Mouse (Mus musculus) neural tube, embryonic 11.5 days (tissue): ENCODE data around the gene Gpm6b. TPM values are rescaled to one million over a fixed set of nuclear protein-coding genes. Genes with fewer than 3 reads are reported as not detected.

ENCODE experiments used
- ATAC-seq: fragments of 200-750 bp; cut with Nextera tagmentation; 2 replicates; pipeline ENCODE4 v1.8.0; 2017; ENCODE audit warnings: moderate number of reproducible peaks, mild to moderate bottlenecking, moderate TSS enrichment, moderate library complexity; ENCODE audit not compliant: insufficient read depth, low FRiP score, low TSS enrichment
- DNase-seq: peaks from one replicate; pipeline ENCODE4 v3.0.0-alpha.2; 2015; ENCODE audit warnings: low spot score
- H3K27ac ChIP-seq: fragments of 300-500 bp; sonication (generic); 2 replicates; pipeline ENCODE4 v1.5.1; 2014; ENCODE audit warnings: low read depth, mild to moderate bottlenecking, low read length
- H3K27me3 ChIP-seq: fragments of 300-500 bp; sonication (generic); 2 replicates; pipeline ENCODE4 v1.6.1; 2014; ENCODE audit warnings: mild to moderate bottlenecking, low read length, mixed read lengths; ENCODE audit not compliant: control insufficient read depth, insufficient read depth
- H3K36me3 ChIP-seq: fragments of 300-500 bp; sonication (generic); 2 replicates; pipeline ENCODE4 v1.6.1; 2014; ENCODE audit warnings: mild to moderate bottlenecking, low read length, moderate library complexity, mixed read lengths; ENCODE audit not compliant: control insufficient read depth, insufficient read depth
- H3K4me1 ChIP-seq: fragments of 300-500 bp; sonication (generic); 2 replicates; pipeline ENCODE4 v1.6.1; 2014; ENCODE audit warnings: low read length, mixed read lengths; ENCODE audit not compliant: control insufficient read depth, insufficient read depth
- H3K4me2 ChIP-seq: fragments of 300-500 bp; sonication (generic); 2 replicates; pipeline ENCODE4 v1.6.1; 2014; ENCODE audit warnings: low read depth, mild to moderate bottlenecking, moderate library complexity
- H3K4me3 ChIP-seq: fragments of 300-500 bp; sonication (generic); 2 replicates; pipeline ENCODE4 v1.5.1; 2014; ENCODE audit warnings: low read depth, low read length
- H3K9ac ChIP-seq: fragments of 300-500 bp; sonication (generic); 2 replicates; pipeline ENCODE4 v1.6.1; 2014; ENCODE audit warnings: mild to moderate bottlenecking, low read length
- H3K9me3 ChIP-seq: fragments of 300-500 bp; sonication (generic); 2 replicates; pipeline ENCODE4 v1.6.1; 2016; ENCODE audit warnings: low read length; ENCODE audit not compliant: control insufficient read depth
- WGBS: fragments of 180-500 bp; shearing (Covaris S2); extraction: QIAGEN DNeasy Blood & Tissue Kit; methylation state at CpG from one replicate; pipeline ENCODE4 v1.1.7; 2014; 5-methylcytosine and 5-hydroxymethylcytosine counted together
- polyA plus RNA-seq: library from polyadenylated mRNA; unstranded; fragments of >200 nt; fragmentation: Nextera tagmentation; extraction: Ambion mirVana; gene quantifications from 2 replicates; pipeline ENCODE4 v1.2.1, GENCODE M21; 2014

Gene Gpm6b
- polyA plus RNA-seq, 1 experiment from 2014 or later, result 112 TPM

DNA sequence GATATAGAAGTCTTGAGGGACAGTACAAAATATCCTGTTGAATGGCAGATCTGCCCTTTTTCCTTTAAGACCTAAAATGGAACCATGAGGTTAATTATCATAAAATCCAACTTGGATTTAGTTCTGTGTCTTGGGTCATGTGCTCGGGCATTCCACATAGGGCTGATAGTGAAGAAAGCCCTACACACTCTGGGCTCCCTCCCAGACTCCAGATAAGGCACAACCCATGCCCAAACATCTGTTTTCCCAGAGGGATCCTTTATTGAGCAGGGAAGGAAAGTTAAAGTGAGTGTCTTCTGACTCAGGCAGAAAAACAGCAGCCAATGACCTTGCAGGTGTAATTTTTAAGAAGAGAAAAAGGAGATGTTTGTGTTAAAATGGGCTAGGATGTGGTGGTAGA is 116.2 kb downstream of the Gpm6b start:
- ATAC-seq, result no peak
- Histone ChIP-seq H3K36me3 (no peaks in the 10 kb centered on the region), H3K27ac (no peak overlapping the region), H3K4me1 (no peaks in the 10 kb centered on the region), H3K4me3 (no peak overlapping the region), H3K27me3 (no peaks in the 10 kb centered on the region), H3K4me2 (no peak overlapping the region), H3K9ac (no peak overlapping the region), H3K9me3 (no peaks in the 10 kb centered on the region)
- no peak for DNase-seq
- WGBS, result 81% methylated on average over 1 of the region's 1 CpGs

DNA sequence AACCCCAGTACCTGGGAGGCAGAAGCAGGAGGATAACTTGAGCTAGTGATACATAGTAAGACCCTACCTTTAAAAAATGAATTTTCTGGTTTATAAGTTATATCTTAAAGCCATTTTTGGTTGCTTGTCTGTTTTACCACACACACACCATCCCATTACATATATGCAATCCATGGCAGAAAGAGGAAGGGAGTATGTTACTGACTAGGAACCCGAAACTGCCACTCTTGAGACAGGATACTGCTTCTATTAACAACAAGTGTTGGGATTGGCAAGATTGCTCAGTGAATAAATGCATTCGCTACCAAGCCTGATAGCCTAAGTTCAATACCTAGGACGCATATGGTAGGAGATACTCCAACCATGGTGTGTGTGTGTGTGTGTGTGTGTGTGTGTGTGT is 117.6 kb downstream of the Gpm6b start:
- Histone ChIP-seq H3K9ac (no peak overlapping the region), H3K27me3 (no peaks in the 10 kb centered on the region), H3K4me2 (no peak overlapping the region), H3K36me3 (no peaks in the 10 kb centered on the region), H3K27ac (no peak overlapping the region), H3K4me1 (no peaks in the 10 kb centered on the region), H3K9me3 (no peaks in the 10 kb centered on the region), H3K4me3 (no peak overlapping the region)
- DNase-seq (no peak), ATAC-seq (no peak)
- 80% methylated on average over 3 of the region's 3 CpGs for WGBS

DNA sequence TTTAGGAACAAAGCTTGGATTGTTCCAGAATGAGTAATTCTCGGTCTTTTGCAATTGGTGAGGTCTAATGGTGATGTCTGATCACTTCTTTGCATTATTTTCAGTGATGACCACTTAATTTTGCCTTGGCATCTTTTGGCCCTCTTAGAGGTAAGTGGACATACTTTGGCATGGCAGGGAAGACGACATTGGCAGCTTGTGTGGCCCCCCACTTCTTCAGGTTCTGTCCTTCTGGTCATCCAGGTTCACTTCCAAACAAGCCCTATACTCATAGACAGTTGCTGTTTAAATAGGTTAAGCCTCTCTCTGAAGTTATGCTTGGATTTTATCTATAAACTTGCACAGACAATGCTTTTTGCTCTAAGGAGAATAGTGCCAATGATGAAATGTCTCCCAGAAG is 120.2 kb downstream of the Gpm6b start:
- Histone ChIP-seq H3K4me2 (no peak overlapping the region), H3K4me1 (no peaks in the 10 kb centered on the region), H3K36me3 (no peaks in the 10 kb centered on the region), H3K9me3 (no peaks in the 10 kb centered on the region), H3K27ac (no peak overlapping the region), H3K9ac (no peak overlapping the region), H3K4me3 (no peak overlapping the region), H3K27me3 (no peaks in the 10 kb centered on the region)
- DNase-seq, result no peak
- 87% methylated on average over 2 of the region's 2 CpGs for WGBS
- no peak for ATAC-seq

DNA sequence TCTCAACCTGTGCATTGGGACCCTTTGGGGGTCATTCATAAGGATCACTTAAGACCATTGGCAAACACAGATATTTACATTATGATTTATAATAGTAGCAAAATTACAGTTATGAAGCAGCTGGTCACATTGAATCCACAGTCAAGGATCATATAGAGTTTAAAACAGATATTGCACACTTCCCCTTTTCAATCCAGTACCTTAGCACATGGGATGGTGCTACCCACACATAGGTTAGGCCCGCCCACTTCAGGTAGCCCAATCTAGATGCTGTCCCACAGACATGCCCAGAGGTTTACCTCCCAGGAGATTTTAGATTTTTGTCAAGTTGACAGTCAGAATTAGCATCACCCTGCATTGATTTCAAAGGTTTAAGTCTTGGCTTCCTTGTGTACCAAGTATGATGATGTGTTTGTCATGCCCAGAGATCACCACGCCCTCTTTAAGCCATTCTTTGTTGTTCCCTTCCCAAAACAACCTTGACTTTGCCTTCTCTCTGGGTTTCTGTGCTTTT is 121.3 kb downstream of the Gpm6b start:
- H3K4me2 ChIP-seq, result no peak overlapping the region
- no peak for DNase-seq

DNA sequence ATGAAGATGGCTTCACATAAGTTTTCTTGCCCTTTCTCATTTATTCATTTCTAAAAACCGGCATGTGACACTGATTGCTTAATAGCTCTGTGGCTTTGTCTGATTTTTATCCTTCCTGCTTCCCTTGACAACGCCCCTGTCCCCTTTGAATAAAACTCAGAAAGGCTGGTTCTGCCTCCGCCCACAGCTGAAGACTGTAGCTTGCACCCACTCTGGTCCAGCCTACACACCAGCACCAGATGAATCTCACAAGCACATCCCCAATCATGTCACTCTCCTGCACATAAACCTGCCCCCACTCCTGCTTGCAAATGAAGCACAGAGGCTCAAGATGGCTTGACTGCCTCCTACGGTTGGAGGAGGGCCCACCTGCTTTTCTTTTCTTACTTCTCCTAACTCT is 121.7 kb downstream of the Gpm6b start:
- Histone ChIP-seq H3K27ac (no peak overlapping the region), H3K4me3 (no peak overlapping the region), H3K36me3 (no peaks in the 10 kb centered on the region), H3K4me1 (no peaks in the 10 kb centered on the region), H3K27me3 (no peaks in the 10 kb centered on the region), H3K9ac (no peak overlapping the region), H3K4me2 (no peak overlapping the region), H3K9me3 (no peaks in the 10 kb centered on the region)
- WGBS, result 82% methylated on average over 4 of the region's 4 CpGs
- no peak for ATAC-seq
- DNase-seq, result no peak

More for the DNA sequence above, 121.3 kb downstream of the Gpm6b start:
- H3K27ac ChIP-seq, result no peak overlapping the region
- WGBS, result 82% methylated on average over 2 of the region's 2 CpGs
- H3K4me1 ChIP-seq, result no peaks in the 10 kb centered on the region
- no peak overlapping the region for H3K4me3 ChIP-seq
- H3K36me3 ChIP-seq, result no peaks in the 10 kb centered on the region
- H3K9me3 ChIP-seq, result no peaks in the 10 kb centered on the region
- no peak for ATAC-seq
- no peak overlapping the region for H3K9ac ChIP-seq
- H3K27me3 ChIP-seq, result no peaks in the 10 kb centered on the region

DNA sequence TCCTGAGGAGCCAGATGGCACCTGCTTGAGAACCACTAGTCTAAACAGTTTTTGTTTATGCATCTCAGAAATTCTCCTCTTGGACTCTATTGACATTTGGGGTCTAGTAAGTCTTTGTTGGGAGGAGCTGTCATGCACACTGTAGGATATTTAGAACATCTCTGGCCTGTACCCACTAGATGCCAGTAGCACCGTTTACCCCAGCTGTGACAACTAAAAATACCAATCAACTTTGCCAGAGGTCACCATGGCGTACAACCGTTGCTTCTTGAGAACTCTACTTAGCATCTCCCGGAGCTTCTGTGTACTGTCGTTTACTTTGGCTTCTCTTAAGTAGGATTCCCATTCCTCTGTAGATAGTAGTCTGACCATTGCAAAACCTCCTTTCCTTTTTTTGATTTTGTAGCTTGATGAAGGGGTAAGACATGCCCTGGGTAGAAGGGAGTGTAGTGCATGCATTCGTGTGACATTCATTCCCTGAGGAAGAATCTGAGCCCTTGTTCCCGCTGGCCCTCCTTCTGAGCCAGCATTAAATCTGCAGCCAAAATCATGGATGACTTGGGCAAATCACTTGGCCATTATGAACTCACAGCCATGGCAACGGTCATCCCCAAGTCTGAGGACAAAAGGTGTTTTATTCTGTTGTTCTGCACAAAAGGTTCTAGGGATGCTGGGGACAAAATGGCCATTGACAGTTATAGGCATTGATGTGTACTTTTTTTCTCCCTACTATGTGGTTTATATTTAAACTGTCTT is 126.9 kb downstream of the Gpm6b start:
- DNase-seq, result peak; percentile 24
- Histone ChIP-seq H3K9me3 (no peaks in the 10 kb centered on the region), H3K36me3 (no peaks in the 10 kb centered on the region), H3K9ac (no peak overlapping the region), H3K4me3 (no peak overlapping the region), H3K27me3 (no peaks in the 10 kb centered on the region), H3K27ac (no peak overlapping the region), H3K4me1 (no peaks in the 10 kb centered on the region), H3K4me2 (no peak overlapping the region)
- no peak for ATAC-seq
- WGBS, result 70% methylated on average over 8 of the region's 8 CpGs

DNA sequence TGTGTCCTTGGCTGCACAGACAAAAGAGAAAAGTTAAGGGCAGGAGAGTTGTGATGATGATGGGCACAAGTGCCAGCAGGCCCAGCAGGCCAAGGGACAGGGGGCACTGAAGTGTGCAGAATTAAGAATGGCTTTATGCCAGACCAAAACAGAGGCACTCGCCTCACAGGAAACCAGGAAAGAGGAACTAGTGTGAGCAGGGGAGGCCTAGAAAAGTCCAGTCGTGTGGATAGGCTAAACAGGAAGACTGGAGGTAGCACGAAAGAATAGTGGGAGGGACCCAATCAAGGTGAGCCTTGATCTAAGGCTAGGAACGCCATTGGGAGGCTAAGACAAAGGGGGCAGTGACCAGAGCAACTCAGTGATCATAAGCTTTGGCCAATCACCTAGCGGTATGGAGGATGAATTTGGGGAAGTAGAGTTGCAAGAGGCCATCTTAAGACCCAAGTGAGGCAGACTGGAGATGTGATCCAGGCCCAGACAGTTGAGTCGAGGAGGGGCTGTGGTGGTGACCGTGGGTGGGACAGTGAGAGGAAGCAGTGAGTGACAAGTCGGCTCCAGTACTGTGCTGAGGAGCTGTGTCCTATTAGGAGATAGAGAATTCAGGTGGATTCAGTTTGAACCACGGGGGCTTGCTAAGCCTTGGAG is 138.1 kb downstream of the Gpm6b start:
- H3K36me3 ChIP-seq, result no peaks in the 10 kb centered on the region; the same call in 1 of the 2 replicates
- H3K4me3 ChIP-seq, result no peak overlapping the region
- no peaks in the 10 kb centered on the region for H3K9me3 ChIP-seq
- DNase-seq (no peak), ATAC-seq (no peak)
- H3K4me2 ChIP-seq, result no peak overlapping the region
- H3K27me3 ChIP-seq, result 0 out of 2 replicates have a peak, but pooled peaks cover 2% of the 10 kb centered on the region
- no peak overlapping the region for H3K9ac ChIP-seq
- H3K27ac ChIP-seq, result no peak overlapping the region
- H3K4me1 ChIP-seq, result no peaks in the 10 kb centered on the region
- WGBS, result 84% methylated on average over 9 of the region's 9 CpGs

DNA sequence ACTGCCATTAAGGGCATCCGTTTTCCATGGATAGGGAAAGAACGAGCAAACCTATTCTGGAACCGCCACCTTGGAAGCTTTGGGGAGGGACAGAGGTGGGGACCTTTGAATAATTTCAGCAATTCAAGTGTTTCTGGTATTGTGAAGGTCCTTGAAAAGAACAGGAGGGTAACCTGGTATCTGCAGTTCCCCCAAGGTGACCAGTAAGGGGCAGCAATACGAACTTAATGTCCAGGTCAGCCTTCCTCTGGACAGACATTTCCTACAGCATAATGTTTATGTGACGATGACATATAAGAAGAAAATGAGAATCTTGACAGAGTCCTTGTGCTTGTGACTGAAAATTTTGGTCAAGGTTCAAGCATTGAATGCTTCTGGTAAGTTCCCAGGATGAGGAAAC is 139.9 kb downstream of the Gpm6b start:
- WGBS, result 85% methylated on average over 5 of the region's 5 CpGs
- Histone ChIP-seq H3K27me3 (0 out of 2 replicates have a peak, but pooled peaks cover 2% of the 10 kb centered on the region), H3K36me3 (no peaks in the 10 kb centered on the region; the same call in 1 of the 2 replicates)

DNA sequence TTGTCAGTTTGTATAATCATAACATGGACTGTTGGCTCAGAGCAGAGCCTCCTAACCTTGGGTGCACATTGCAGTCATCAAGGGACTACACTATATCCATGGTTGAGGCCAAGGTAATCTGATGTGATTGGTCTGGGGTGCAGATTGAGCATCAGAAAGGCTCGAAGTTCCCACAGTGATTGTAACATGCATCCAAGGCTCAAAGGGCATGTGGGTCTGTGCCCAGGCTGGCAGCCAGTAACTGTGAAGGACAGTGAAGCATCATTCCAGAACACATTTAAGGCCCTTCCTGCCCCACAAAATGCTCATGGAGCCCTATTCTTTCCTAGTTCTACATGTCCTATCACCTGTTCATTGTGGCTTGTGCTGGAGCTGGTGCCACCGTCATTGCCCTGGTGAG is 144.9 kb downstream of the Gpm6b start:
- ATAC-seq, result no peak
- DNase-seq, result no peak
- Histone ChIP-seq H3K4me3 (no peak overlapping the region), H3K36me3 (no peaks in the 10 kb centered on the region), H3K27me3 (no peaks in the 10 kb centered on the region), H3K9me3 (no peaks in the 10 kb centered on the region), H3K4me2 (no peak overlapping the region), H3K27ac (no peak overlapping the region), H3K4me1 (no peaks in the 10 kb centered on the region), H3K9ac (no peak overlapping the region)
- WGBS, result 82% methylated on average over 2 of the region's 2 CpGs

More for the DNA sequence above, 139.9 kb downstream of the Gpm6b start:
- H3K4me3 ChIP-seq, result no peak overlapping the region
- no peaks in the 10 kb centered on the region for H3K9me3 ChIP-seq
- ATAC-seq, result no peak
- H3K9ac ChIP-seq, result no peak overlapping the region
- no peaks in the 10 kb centered on the region for H3K4me1 ChIP-seq
- DNase-seq, result no peak
- no peak overlapping the region for H3K4me2 ChIP-seq
- H3K27ac ChIP-seq, result no peak overlapping the region
